Mouse (Mus musculus) CD4-positive naive resting alpha-beta T cell, adult 57 days (primary cell): Measurements from ENCODE around the gene Krtap5-2. TPM values are rescaled to one million over a fixed set of nuclear protein-coding genes. Genes with fewer than 3 reads are reported as not detected.

ENCODE experiments used
- total RNA-seq: library from RNA; stranded (reverse); gene quantifications from one replicate; pipeline ENCODE4 v1.2.4, GENCODE M21; 2023

Gene Krtap5-2
- total RNA-seq, result not detected

GRCm38 (mm10) chr7:142175905-142176304 is at the start of gene Krtap5-2:
TSS of gene Krtap5-2 (minus strand) at chr7:142176005.

GRCm38 (mm10) chr7:142211559-142211958 is 35.8 kb upstream of the Krtap5-2 start, which contains the start of gene Gm7579:
TSS of gene Gm7579 (plus strand) at chr7:142211859.

GRCm38 (mm10) chr7:142201064-142201463 is 25.3 kb upstream of the Krtap5-2 start, which contains the start of gene Krtap5-3:
TSS of gene Krtap5-3 (plus strand) at chr7:142201364.

GRCm38 (mm10) chr7:142190289-142190688 is 14.5 kb upstream of the Krtap5-2 start, which contains the start of gene Gm10153:
TSS of gene Gm10153 (minus strand) at chr7:142190389.

GRCm38 (mm10) chr7:142165639-142166038 is 10.2 kb downstream of the Krtap5-2 start, which contains the start of gene Gm4553:
TSS of gene Gm4553 (minus strand) at chr7:142165739.

GRCm38 (mm10) chr7:142157013-142157412 is 18.8 kb downstream of the Krtap5-2 start, which contains the start of gene Gm29735:
TSS of gene Gm29735 (minus strand) at chr7:142157113.

GRCm38 (mm10) chr7:142144507-142144906 is 31.3 kb downstream of the Krtap5-2 start, which contains the start of gene Gm45337:
TSS of gene Gm45337 (minus strand) at chr7:142144607.

GRCm38 (mm10) chr7:142135934-142136333 is 39.9 kb downstream of the Krtap5-2 start, which contains the start of gene Gm39115:
TSS of gene Gm39115 (minus strand) at chr7:142136034.

Other genes starting within 250 kb of the Krtap5-2 start
- gene Brsk2, start 226.3 kb downstream of the Krtap5-2 start, total RNA-seq, result not detected
- 59.4 TPM for gene Mob2, start 114.9 kb downstream of the Krtap5-2 start, total RNA-seq
- 5.1 TPM for gene Dusp8, start 80.2 kb downstream of the Krtap5-2 start, total RNA-seq
- not detected for gene Gm45618, start 55.3 kb downstream of the Krtap5-2 start, total RNA-seq
- not detected for gene Gm39115, start 40.0 kb downstream of the Krtap5-2 start, total RNA-seq
- gene Gm45337, start 31.4 kb downstream of the Krtap5-2 start, total RNA-seq, result not detected
- gene Gm29735, start 18.9 kb downstream of the Krtap5-2 start, total RNA-seq, result not detected
- not detected for gene Gm4553, start 10.3 kb downstream of the Krtap5-2 start, total RNA-seq
- not detected for gene Gm10153, start 14.4 kb upstream of the Krtap5-2 start, total RNA-seq
- not detected for gene Krtap5-3, start 25.4 kb upstream of the Krtap5-2 start, total RNA-seq
- gene Gm7579, start 35.9 kb upstream of the Krtap5-2 start, total RNA-seq, result not detected
- gene Krtap5-5, start 54.0 kb upstream of the Krtap5-2 start, total RNA-seq, result not detected
- not detected for gene Gm40460, start 65.1 kb upstream of the Krtap5-2 start, total RNA-seq
- not detected for gene Gm2431, start 82.3 kb upstream of the Krtap5-2 start, total RNA-seq
- gene Gm4559, start 98.4 kb upstream of the Krtap5-2 start, total RNA-seq, result not detected
- gene Krtap5-1, start 121.1 kb upstream of the Krtap5-2 start, total RNA-seq, result not detected
- gene Krtap5-4, start 127.5 kb upstream of the Krtap5-2 start, total RNA-seq, result not detected
- 6.4 TPM for gene Ifitm10, start 197.7 kb upstream of the Krtap5-2 start, total RNA-seq
- 0.83 TPM for gene Gm49369, start 206.7 kb upstream of the Krtap5-2 start, total RNA-seq
- gene Ctsd, start 212.0 kb upstream of the Krtap5-2 start, total RNA-seq, result 233 TPM